ENCODE assay signal across 17 mouse cellular contexts in the genomic region with DNA sequence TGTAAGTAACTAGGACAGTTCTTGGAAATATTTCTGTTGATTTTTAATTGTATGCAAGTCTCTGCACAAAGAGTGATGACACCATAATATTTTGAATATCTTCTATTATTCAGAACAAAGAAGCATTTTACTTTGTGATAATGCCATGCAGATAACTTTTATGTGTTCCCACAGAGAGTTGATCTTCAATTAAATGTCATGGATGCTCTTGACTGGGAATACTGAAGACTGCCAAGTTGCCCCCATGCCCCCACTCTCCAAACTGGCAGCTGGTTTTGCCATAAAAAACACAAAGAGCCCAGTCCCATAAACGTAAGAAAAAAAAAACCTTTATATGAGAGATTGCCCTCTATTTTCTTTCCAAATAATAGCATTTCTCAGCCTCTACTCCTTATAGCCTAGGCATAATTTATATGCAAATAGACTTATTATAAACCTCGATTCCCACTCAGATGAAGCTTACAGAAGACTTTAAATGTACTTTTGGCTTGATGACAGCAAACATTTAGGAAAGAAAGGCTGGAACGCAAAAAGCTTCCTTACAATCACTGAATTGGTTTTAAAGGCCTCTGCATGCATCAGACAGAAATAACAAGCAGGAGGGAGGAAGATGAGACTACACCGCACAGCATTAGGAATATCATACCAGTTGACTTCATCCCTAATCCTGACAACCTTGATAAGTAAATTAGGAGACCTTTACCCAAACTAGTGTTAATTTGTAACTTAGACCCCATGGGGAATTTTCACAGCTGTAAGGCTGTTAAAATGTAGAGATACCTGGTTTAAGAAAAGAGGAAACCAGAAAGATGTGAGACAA.
"Had no signal": no experiment of that assay in that cellular context is flagged by ENCODE, and none has a peak within 500 bp of the region (broad histone marks: within the 10 kb centered on the region; RNA-seq: fewer than 3 reads in every experiment).

No protein-coding gene starts in this region.

- H3K36me3 ChIP-seq: limb, embryonic 12.5 days; liver, embryonic 13.5 days; lung, embryonic 15.5 days; neural tube, embryonic 12.5 days had no signal

- H3K4me2 ChIP-seq: limb, embryonic 12.5 days; liver, embryonic 13.5 days; lung, embryonic 15.5 days; neural tube, embryonic 12.5 days had no signal

- DNase-seq: kidney, adult 9 months; kidney, postnatal 36 days; layer of hippocampus, adult 9-11 months; layer of hippocampus, postnatal 36 days; liver; liver, embryonic 13.5 days; liver, postnatal 0 days; lung, postnatal 14 days; thymus, adult 18-20 months; thymus, postnatal 14 days had no signal

- ATAC-seq: liver, postnatal 0 days had no signal

- H3K4me3 ChIP-seq: limb, embryonic 12.5 days; liver, embryonic 13.5 days; lung, embryonic 15.5 days; megakaryocyte, embryonic 14.5 days; neural tube, embryonic 12.5 days had no signal

- H3K27me3 ChIP-seq: limb, embryonic 12.5 days; liver, embryonic 13.5 days; lung, embryonic 15.5 days; megakaryocyte, embryonic 14.5 days; neural tube, embryonic 12.5 days had no signal

- H3K9ac ChIP-seq: limb, embryonic 12.5 days; liver, embryonic 13.5 days; liver, postnatal 0 days; lung, embryonic 15.5 days; neural tube, embryonic 12.5 days had no signal

- H3K4me1 ChIP-seq: limb, embryonic 12.5 days; liver, embryonic 13.5 days; lung, embryonic 15.5 days; megakaryocyte, embryonic 14.5 days; neural tube, embryonic 12.5 days had no signal

- H3K27ac ChIP-seq: kidney, postnatal 0 days; limb, embryonic 12.5 days; liver, embryonic 13.5 days; lung, embryonic 15.5 days; macrophage; neural tube, embryonic 12.5 days; stomach, postnatal 0 days had no signal

- H3K9me3 ChIP-seq: limb, embryonic 12.5 days; liver, embryonic 13.5 days; lung, embryonic 15.5 days; megakaryocyte, embryonic 14.5 days; neural tube, embryonic 12.5 days had no signal
